Mouse (Mus musculus): Measurements from ENCODE around the gene 2310057J18Rik.
"Not testable (repeated sequence)": the region's sequence is repeated elsewhere in the genome, so short reads cannot be mapped to it uniquely, and the experiment has no call there.

The 2310057J18Rik gene

DNA sequence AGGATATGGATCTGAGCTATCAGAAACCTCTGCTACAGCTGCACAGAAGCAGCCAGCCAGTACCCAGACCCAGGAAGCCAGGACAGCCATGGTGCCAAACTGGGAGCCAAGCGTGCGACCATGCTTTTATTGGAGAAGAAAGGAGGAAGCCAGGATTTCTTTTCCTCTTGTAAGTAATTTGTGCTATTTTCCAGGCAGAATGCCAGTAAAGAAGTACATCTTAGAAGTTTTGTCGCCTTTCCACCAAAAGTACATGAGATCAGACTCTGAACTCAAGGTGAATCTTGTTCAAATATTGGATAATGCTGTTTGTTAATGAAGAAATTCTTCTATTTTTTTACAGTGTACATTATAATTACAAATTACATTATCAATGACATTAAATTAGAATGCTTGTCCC is at the start of gene 2310057J18Rik:
Gene 2310057J18Rik, minus strand, starts transcription at position 101 of the 400 bp plus-strand sequence.
- DNase-seq, result no peak

DNA sequence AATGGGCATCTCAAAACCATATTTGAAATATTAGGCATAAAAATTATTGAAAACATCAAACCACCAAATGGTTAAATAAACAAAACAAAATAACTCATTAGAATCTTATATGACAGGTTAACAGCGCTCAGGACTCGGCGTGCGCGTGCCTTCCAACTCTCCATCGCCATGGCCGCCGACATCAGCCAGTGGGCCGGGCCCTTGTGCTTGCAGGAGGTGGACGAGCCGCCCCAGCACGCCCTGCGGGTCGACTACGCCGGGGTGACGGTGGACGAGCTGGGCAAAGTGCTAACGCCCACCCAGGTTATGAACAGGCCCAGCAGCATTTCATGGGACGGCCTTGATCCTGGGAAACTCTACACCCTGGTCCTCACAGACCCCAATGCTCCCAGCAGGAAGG is 43.9 kb upstream of the 2310057J18Rik start:
- DNase-seq, result not testable (repeated sequence)

DNA sequence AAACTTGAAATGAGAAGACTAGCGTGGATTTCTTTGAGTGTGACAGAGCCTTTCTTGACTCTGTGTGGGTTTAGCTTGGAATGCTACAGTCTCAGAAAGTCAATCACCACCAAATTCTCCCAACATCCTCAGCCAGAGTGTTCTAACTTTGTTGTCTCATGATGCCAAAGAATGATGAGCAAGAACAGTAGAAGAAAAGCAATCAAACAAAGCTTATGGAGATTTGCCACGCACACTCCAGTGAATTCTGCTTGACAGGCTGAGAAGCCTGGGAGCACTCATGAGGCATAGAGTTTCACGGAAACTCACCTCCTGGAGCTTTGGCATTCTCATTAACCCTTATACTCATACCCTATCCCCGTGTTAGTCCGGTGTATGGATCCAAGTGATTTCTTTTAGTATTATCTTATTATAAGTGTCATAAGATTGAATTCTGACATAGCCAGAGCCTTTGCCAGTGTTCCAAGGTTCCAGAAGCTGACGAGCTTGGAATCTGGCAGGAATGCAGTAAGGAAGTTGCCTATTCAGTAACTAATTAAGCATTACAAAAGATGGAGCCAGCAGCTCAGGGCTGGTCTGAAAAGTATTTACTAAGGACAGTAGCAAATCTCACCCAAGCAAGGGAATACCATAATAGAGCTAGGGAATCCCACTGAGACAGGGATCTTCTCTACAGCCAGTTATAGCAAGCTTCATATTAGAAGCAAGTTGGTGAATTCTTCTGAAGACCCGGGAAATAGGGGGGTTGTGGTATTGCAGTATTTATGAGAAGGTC is 33.6 kb upstream of the 2310057J18Rik start:
- no peak for DNase-seq

DNA sequence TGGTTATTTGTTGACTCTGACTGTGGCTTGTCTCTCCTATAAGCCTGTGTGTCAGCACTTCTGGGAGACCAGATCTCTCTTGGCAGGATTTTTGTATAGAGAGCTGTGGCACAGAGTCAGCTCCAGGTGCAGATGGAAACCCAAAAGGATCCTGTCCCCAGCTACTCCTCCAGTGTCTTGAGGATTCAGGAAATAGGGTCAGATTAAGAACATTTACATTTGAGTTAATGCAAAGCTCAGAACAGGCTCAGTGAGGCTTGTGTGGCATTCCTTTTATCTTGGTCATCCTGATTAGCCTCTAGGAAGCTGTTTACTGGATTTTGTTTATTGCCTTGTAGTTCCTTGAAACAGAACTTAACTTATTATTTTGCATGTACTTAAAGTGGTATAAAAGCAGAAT is 11.7 kb upstream of the 2310057J18Rik start:
- no peak for DNase-seq

DNA sequence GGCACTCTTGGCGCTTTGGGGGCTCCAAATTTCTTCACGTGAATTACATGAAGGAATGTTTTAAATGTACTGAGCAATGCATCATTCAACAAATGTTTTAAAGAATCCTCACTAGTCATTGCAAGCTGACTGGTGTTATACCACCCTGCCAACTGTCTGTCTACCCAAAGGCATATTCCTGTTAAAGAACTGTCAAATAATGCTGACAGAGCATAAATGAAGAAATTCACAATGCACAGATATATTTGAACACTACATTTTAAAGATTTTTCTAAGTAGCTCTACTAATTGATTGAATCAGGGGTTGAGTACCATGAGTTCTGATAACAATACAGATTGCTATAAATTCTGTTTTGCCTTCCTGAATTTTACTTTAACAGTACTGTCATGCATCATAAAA is 2.9 kb upstream of the 2310057J18Rik start:
- DNase-seq, result no peak

DNA sequence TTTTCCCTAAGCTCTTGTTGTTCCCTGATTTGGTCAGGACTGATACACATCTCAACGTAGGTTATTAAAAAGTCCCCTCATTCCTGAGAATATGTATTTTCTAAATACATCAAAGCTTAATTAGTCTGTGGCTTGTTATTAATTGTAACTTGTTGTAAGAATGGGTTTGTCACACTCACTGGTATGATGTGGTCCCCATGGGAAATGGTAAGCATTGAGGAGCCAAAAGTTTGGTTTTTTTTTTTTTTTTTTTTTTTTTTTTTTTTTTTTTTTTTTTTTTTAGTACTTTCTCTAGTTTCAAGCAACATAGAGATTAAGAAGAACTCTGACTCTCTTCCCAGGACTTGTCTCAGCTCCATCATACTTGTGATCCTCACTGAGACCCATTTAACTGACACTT is 17.9 kb downstream of the 2310057J18Rik start:
- DNase-seq, result no peak

DNA sequence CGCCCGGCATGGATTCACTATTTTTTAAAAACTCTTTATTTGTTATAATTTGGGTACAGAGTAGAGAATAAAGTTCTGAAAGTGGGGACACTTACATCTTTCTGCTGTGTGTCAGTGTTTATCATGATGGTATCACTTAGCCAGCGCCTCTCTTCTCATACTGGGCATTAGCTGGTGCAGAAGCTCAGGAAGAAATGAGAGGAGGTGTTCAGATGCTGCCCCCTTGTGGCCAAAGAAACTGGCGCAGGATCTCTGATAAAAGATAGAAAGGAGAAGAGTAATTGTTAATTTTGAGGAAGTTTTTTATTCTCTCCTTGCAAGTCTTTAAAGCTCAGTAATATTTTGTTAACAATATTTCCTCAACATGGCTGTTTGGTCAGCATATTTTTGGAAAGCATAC is 31.0 kb downstream of the 2310057J18Rik start:
- DNase-seq, result peak; percentile 55

DNA sequence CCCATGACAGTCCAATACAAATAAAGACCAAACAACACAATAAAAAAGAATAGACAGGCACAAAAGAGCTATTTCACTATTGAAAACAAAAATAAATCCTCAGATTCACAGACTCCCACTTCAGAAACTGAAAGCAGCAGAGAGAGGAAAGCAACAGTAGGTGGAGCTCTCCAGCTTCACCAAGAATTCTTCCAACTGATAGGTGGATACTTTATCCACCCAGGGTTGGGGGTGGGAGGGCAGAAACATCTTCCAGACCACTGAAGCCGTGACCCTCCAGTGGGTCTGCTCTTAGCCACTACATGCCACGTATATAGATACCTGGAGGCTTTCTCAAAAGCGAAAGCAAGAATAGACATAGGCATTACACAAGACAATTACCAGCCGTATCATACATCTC is 31.6 kb downstream of the 2310057J18Rik start:
- no peak for DNase-seq

Data from lung, postnatal 10 days (tissue).